Mouse (Mus musculus) cortical plate, adult 2 months (tissue): Measurements from ENCODE around the gene Rad17.

Experiments used
- CTCF ChIP-seq: fragments of 200-500 bp; IDR thresholded peaks from 2 replicates; pipeline ENCODE4 v1.5.1; 2011; ENCODE audit warnings: mild to moderate bottlenecking, control low read depth, low read length; ENCODE audit not compliant: insufficient read depth; ENCODE audit errors: extremely low read depth
- POLR2A ChIP-seq: fragments of 200-500 bp; IDR thresholded peaks from 2 replicates; pipeline ENCODE4 v1.6.1; 2011; ENCODE audit warnings: mild to moderate bottlenecking, low read length, control low read depth; ENCODE audit not compliant: insufficient read depth; ENCODE audit errors: extremely low read depth

- no peak for TF ChIP-seq CTCF
- TF ChIP-seq POLR2A, result no peak
Observed at GRCm38 (mm10) chr13:100603738-100604095, 47.1 kb downstream of the Rad17 start.
